Mouse (Mus musculus) frontal cortex, adult (tissue): ENCODE data around the gene Kcnt1.
A peak's percentile ranks its signal among the peaks of the same experiment; 100 is the strongest.

Source experiments
- ATAC-seq: cut with Nextera tagmentation; 2 replicates; pipeline ENCODE4 v1.9.2; 2017; ENCODE audit warnings: mild to moderate bottlenecking, moderate library complexity, mixed read lengths; ENCODE audit not compliant: low TSS enrichment

The Kcnt1 gene

DNA sequence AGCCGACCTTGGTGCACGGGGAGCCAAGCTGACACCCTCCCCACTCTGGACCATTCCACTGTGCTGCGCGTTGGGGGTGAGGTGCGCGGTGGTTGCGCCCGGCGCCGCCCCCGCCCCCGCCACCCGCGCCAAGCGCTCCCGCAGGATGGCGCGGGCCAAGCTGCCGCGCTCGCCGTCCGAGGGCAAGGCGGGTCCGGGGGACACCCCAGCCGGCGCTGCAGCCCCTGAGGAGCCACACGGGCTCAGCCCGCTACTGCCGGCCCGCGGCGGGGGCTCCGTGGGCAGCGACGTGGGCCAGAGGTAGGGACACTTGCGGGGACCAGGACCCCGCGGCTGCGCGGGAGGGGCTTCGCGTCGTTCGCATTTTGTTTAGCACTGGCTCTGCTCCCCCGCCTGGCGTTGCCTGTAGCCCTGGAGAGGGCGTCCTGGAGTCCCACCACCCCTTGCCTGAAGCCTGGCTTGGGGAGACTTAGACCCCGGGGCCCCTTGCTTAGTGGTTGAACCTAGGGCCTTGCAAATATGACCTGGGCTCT, 14.3 kb downstream of the Kcnt1 start:
- peak; percentile 73 for ATAC-seq

DNA sequence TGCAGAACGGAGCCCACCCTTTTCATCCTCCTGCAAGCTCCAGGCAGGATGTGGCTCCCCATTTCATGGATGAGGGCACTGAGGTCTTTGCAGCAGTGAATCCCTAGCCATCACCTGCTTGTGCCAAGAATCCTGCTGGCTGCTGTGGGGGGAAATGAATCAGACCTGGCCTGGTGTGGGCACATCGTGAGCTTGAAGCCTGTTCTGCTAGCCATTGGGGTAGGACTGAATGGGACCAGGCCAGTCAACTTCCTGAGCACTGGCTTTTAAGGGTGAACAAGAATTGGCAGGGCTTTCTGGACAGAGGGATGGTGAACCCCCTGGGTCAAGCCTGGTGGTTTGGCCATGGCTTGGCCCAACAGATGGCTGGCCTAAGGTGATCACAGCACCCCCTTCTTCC, 15.0 kb downstream of the Kcnt1 start:
- ATAC-seq: no peak

DNA sequence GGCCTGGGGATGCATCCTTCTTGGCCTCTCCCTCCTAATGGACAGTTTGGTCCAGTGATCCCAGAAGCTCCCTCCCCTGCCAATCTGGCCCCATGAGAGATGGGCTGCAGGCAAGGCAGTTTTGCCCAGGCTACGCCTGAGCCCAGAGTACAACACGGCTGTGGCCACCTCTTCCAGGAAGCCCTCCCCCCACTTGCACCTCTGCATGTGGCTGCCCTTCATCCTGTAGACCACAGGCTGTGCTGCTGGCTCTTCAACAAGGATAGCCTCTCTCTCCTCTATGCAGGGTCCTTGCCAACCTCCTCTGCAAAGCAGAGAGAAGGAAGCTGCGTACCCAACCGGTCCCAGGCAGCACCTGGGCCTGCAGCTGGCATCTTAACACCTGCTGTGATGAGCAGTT, 15.5 kb downstream of the Kcnt1 start:
- ATAC-seq: no peak

DNA sequence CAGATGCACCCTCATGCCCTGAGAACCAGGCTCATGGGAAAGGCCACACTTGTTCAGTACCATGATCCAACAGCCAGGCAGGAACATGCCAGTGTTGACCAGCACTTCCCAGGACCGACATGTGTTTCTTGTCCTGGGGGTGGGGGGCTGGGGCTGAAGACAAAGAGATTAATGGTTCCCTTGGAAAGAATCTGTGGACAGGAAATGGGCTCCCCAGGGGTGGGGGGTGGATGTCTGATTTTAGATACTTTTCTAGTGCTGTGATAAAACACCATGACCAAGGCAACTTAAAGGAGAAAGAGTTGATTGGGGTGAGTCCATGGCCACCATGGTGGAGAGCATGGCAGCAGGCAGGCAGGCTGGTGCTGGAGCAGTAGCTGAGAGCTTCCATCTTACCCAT, 18.7 kb downstream of the Kcnt1 start:
- ATAC-seq: no peak

DNA sequence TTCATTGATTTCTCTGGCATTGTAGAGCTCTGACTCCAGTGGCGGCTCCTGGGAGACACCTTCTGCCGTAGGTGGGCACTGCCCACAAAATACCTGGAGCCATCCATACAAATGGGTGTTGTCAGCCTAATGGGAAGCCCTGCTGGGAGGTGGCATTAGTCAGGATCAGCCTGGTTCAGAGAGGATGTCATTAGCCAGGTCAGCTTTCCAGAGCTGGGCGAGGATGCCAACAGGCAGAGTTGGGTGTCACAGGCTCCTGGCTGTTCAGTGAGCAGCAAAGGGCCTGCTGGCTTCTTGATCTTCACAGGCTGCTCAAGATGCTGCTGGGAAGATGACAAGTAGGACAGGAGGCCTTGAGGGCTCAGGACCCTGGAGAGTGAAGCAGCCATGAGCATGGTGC, 21.2 kb downstream of the Kcnt1 start:
- ATAC-seq: no peak

DNA sequence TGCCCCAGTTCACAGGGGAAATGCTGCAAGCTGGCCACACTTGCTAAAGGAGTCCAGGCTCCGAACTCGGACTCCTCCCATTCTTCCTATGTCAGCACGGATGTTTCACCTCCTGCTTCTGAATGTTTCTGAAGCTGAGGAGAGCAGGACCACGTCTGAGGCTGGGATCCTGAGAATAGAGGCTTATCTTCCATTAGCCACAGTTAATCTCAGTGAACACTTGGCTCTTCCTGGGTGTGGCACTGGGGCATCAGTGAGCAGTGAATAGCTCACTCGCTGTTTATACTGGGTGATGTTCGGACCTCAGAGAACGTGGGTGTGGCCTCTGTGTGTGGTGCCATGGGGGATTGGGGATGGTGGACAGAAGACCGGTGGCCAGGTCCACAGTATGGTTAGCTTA, 23.7 kb downstream of the Kcnt1 start:
- no peak for ATAC-seq

DNA sequence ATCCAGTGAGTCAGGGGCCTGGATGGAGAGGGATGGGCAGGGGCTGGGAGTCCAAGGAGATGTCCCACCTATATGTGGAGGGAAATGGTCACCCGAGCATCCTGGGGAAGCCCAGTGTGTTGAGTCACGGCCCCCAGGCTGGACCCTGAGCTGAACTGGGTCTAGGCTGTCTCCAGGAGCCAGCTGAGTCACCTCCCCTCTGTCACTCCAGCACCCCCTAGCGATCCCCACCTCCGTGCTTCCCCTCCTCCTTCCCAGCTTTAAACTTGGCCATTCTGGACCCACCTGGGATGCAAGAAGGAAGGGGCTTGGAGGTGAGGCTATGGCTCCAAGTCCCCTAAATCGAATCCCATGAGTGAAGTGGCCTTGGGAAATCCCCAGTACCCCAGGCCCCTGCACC, 24.6 kb downstream of the Kcnt1 start:
- no peak for ATAC-seq

DNA sequence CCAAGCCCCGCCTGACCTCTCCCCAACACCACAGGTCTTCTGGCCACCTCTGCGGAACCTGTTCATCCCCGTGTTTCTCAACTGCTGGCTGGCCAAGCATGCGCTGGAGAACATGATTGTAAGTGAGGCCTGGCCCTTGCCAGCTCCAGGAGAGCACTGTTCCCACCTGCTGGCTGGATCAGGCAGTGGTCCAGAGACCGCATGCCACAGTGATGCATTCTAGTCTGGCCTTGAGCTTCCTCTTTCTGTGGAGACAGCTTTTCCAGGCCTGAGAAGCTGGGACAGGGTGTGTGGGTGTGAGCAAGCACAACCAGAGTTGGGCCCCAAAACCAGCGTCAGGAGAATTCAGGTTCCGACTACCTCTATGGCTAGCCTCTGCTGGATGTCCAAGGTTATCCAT, 28.9 kb downstream of the Kcnt1 start:
- peak; percentile 56; the same call in 1 of the 2 replicates for ATAC-seq

DNA sequence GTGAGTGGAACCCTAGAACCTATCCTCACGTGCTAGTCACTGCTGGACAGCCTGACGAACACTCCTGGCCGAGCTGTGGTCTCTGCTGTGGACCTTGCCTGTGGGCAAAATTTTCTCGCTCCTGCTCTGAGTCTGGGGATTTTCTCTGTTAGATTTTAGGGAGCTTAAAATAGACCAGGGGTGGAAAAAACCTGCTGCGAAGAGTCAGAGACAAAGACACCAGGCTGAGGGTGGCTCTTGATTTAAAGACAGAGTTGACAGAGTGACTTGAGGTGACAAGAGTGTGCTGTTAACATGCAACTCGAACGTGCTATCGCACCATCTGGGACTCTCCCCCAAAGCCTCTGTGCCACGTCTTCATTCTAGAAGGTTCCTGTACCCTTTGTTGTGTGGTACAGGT, 35.4 kb downstream of the Kcnt1 start:
- peak; percentile 62 for ATAC-seq

DNA sequence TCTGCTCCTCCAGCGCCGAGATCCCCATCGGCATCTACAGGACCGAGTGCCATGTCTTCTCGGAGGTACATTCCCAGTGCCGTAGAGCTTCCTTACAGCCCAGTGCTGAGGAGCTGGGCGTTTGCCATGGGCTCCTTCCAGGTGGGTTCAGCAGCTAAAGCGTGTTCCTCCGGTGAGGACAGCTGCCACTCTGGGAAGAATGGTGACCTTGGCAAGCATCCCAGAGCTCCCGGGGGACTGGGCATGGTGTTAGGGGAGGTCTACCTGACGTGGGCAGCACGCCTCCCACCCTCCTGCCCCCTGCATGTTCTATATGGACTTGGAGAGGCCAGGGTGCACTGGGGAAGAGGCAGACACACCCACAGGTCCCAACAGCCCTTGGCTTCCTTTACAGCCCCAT, 46.3 kb downstream of the Kcnt1 start:
- no peak for ATAC-seq

DNA sequence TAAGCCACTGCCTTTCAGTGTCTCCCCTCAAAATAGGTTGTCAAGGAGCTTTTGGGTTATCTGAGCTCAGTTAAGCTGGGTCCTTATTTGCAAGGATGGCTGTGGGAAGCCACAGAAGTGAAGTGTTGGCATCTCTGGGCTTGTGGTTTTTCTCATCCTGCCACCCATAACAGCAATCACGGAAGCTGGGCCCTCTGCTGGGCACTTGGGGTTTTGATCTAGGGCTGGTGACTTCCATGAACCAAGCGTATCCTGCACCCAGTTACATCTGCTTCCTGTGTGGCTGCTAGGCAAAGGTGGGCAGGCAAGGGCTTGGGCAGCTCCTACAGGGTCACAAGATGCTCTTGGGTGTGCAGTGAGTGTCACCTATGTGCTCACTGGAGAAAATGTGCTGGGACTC, 49.7 kb downstream of the Kcnt1 start:
- ATAC-seq: peak; percentile 42

DNA sequence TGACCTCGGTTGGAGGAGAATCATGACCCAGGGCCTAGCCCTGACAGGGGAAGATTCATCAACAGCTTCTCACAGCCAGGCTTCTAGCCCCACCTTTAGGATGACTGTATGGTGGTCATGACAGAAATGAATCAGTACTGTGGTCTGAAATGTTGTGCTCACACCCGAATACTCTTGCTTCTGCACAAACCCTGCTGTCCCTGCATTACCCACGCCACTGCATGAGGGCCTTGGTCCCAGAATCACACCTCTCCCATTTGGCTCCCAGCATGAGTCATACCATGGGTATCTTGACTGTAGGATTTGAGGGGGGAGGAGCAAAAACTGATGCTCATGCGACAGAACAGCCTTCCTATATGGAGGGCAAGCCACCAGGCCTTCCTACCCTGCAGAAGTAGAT, 50.7 kb downstream of the Kcnt1 start:
- peak; percentile 60 for ATAC-seq

DNA sequence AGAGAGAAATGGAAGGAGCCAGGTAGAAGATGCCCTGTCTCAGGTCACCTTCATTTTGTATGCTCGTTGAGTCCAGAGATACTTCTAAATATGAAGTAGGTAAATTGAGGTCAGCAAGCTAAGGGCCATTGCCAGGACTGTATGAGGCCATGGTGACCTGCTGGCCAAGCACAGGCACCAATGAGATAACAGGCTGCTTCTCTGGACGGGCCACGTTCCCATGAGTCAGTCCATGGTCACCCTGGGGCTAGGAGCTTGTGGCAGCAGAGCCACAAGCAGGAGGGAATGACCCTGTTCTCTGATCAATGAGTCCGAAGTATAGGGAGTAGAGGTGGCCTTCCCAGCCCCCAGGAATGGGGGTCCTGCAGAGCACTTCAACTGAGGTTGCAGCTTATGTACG, 51.3 kb downstream of the Kcnt1 start:
- no peak for ATAC-seq

DNA sequence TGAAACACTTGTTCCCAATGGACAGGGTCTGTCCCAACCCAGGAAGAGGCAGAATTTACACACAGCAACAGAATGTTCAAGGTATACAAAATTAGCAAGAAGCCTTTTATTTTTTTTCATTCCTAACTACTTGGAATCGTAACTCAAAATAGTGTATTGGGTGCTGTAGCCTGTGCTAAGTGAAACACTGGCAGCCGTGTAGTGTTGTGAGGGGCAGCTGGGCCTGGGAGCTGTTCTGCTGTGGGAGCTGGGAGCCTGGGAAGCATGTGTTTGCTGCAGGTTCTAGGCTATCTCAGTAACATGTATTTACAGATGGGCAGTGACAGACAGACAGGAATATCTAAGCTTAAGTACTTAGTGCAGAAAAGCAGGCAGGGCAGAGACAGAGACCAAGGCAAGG, 54.9 kb downstream of the Kcnt1 start:
- ATAC-seq: peak; percentile 47; the same call in 1 of the 2 replicates

DNA sequence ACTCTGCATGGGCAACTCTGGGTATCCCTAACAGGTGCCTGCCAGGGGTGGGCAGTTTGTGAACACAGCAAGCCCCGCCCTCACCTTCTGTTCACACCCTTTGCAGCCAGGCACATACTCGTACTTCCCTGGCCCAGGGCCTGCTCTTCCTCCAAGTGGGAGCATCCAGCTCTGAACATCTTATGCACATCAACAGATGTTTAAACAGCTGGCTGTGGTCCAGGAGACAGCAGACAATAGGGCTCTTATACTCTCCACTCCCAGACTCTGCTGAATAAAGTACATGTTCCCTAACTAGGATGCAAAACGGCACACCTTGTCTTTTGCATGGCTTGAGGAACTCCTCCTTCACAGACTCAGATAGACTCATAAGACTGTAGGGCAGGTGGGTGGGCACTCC, 56.4 kb downstream of the Kcnt1 start:
- no peak; the same call in 1 of the 2 replicates for ATAC-seq

DNA sequence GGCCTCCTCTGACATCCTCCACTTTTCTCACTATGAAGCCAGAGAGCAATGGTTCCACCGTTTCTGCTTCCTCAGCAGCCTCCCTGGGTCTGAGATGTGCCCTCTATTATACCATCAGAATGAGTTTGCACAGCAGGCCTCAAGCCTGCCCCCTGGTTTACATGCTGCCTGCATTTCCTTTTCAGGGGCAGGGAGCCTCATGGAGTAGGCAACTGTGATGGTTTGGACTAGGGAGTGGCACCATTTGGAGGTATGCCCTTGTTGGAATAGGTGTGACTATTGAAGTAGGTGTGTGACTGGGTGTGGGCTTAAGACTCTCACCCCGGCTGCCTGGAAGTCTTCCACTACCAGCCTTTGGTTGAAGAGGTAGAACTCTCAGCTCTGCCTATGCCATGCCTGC, 60.3 kb downstream of the Kcnt1 start:
- ATAC-seq: no peak

DNA sequence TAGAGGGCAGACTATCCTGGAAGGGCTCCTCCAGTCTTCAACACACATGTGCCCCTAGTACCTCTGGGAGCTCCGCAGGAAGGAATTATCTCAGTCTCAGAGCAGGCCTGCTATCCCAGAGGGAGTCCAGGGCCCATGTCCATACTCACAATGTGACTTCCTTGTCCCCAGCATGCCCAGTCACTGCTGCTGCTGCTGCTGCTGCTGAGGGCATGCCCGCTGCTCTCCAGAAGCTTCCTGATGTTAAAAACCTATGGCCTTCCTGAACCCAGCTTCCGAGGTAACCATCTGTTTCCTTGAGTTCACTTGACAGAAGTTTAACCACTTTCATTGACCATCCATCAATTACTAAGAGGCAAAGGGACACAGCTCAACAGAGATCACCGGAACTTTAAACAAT, 61.4 kb downstream of the Kcnt1 start:
- no peak for ATAC-seq

DNA sequence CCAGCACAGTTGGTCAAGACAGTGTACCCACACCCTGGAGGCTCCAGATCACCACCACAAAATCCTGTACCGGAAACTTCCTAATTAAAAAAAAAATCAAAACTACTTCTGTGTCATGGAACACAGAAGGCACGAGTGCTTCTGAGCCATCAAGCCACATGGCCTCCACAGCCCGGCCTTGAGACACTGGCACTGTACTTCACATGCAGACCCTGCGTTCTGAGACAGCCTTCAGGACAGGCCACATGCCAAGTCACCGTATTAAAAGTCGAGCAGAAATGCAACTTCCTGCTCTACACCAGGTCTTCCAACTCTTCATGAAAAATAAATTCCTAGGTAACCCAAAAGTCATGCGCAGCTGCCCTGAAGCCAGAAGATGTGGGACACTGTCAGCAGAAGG, 64.3 kb downstream of the Kcnt1 start:
- no peak for ATAC-seq

DNA sequence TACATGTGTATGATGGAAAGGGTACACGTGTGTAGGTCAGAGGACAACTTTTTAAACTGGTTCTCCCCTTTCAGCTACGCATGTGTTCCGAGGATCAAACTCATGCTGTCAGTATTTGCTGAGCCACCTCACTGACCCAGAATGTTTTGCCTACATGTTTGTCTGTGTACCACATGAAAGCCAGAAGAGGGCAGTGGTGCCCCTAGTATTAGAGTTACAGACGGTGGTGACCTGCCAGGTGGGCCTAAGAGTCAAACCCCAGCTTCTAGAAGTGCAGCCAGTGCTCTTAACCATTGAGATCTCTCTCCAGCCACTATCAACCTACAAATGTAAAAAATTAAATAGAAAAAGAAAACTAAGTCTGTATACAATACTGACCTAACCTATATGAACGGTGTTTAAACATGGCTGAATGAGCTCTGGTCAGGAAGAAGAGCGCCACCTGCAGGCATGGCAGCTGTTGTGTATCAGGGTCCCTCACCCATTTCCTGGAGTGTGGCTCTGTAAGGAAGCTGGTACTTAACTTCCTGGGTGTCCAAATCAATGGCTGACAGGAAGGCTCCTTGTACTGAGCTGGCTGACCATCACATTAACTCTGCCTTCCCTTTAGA, 67.8 kb downstream of the Kcnt1 start:
- no peak for ATAC-seq

DNA sequence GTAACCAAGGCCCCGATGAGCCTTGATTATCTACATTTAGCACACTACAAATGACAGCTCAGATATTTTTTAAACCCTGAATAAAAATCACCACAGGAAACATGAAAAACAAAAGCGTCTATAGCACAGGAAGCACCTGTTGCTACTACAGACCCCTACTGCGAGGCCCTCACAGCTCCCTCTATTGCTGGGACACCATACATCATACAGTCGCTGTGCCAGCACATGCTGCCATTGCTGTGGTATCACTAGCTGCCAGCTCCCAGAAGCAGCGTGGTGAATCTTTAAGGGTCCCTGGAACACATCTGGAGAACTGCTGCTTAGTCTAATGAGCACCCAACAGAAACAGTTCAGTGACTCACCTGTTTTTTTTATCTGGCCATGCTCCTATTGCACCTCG, 77.0 kb downstream of the Kcnt1 start:
- ATAC-seq: no peak

DNA sequence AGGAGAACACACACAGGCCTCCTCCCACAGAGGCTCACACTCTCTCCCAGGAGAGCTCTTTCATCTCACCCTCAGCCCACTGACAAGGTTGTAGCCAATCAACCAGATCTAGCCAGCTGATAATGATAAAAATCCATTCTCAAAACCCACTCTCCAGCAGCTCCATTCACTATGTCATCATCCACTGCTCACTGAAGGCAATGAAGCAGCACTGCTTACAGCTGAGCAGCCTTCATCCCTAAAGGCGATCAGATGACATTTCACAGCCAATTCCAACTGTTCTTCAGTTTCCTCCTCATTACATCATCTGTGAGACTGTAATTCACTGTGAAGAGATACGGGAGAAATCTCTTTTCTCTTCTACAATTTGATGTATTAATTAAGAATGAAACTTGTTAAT, 80.3 kb downstream of the Kcnt1 start:
- ATAC-seq: peak; percentile 70

DNA sequence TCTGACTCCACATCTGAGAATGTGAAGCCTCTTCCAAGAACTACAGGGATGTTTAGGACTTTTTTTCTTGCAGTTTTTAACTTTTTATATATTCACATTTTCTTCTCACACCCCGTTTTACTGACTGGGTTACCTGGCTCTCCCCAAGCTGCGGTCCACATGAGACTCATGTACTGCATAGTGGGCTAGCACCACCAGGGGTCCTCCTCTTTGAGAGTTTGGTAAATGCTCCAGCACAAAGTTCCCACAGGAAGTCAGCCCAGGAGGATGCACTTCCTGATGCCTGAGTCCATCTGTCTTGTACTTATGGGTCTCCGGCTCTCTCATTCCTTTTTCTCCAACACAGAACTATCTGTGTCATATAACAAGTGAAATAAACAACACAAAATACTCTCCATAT, 84.4 kb downstream of the Kcnt1 start:
- ATAC-seq: no peak

DNA sequence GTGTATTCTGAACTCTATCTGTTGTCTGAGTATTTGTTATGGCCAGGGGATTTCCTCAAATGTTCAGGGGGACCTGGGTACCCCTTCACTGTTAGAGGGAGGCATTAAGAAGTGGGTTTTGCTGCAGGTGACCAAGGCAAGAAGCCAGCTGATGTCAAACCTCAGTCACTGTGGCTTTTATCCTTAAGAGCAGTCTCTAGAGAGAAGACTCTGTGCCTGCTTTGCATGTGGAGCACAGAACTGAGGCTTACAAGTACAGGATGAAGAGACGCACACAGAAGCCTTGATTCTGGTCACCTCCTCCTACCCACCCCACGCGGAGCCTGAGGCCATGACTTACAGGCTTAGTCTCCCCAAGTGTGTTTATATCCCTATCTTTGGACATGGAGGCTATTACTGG, 85.8 kb downstream of the Kcnt1 start:
- no peak for ATAC-seq
